Mouse (Mus musculus) brain, embryonic 14.5 days (tissue): ENCODE measurements around the gene Vps13d.

Experiments used
- CTCF ChIP-seq: fragments of 200-500 bp; IDR thresholded peaks from 2 replicates; pipeline ENCODE4 v1.5.1; 2012; ENCODE audit warnings: inconsistent platforms, mild to moderate bottlenecking, moderate library complexity, borderline replicate concordance; ENCODE audit not compliant: insufficient read depth, insufficient read length; ENCODE audit errors: extremely low read depth
- POLR2A ChIP-seq: fragments of 200-500 bp; IDR thresholded peaks from 2 replicates; pipeline ENCODE4 v1.6.1; 2012; ENCODE audit warnings: mild to moderate bottlenecking, inconsistent platforms, borderline replicate concordance; ENCODE audit not compliant: poor library complexity, insufficient read depth, insufficient read length, severe bottlenecking; ENCODE audit errors: extremely low read depth

DNA sequence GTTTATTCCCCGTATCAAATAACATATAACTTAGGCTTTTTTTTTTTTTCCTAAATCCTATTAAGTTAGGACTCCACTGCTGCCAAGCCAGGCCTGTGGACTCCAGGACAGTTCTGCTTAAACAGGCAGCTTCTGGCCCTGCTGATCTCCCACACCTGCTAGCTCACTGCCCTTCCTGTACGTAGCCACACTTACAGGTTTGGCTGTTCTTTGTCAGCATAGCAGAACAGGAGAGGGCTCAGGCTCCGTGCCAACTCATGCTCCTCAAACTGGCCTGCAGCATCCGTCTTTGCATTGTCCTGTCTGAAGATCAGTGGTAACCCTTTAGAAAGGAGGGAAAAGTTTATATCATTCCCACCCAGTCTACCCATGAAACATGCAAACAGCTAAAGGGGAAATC, 108.3 kb downstream of the Vps13d start:
- no peak for TF ChIP-seq CTCF
- TF ChIP-seq POLR2A, result no peak
